Mouse (Mus musculus): Measurements from ENCODE around the gene Bcorl1. TPM values are rescaled to one million over a fixed set of nuclear protein-coding genes. Genes with fewer than 3 reads are reported as not detected.

The Bcorl1 gene
- polyA plus RNA-seq, 1 experiment = 27.3 TPM

GRCm38 (mm10) chrX:48452931-48453673, 111.9 kb downstream of the Bcorl1 start:
- WGBS = 12% methylated on average over 69 of the region's 71 CpGs
- Histone ChIP-seq H3K27ac (ENCODE audit: control insufficient read depth, insufficient read depth, low read depth, low read length, poor library complexity) (peak overlapping the region; percentile 97), H3K4me3 (replicated peaks; ENCODE audit: control insufficient read depth, low read depth, low read length) (peak overlapping the region; percentile 93), H3K4me1 (ENCODE audit: control insufficient read depth, insufficient read depth, low read length) (no peaks in the 10 kb centered on the region)
- TF ChIP-seq CTCF (IDR thresholded peaks at IDR 0.05; ENCODE audit: control insufficient read depth, insufficient read depth, low read length) (no peak), POLR2A (IDR thresholded peaks at IDR 0.05; ENCODE audit: borderline replicate concordance, control insufficient read depth, low read depth, low read length) (no peak)

- H3K4me1 ChIP-seq (ENCODE audit: control insufficient read depth, insufficient read depth, low read length) = no peaks in the 10 kb centered on the region
- TF ChIP-seq CTCF (IDR thresholded peaks at IDR 0.05; ENCODE audit: control insufficient read depth, insufficient read depth, low read length) = no peak
- peak; percentile 83 for TF ChIP-seq POLR2A (IDR thresholded peaks at IDR 0.05; ENCODE audit: borderline replicate concordance, control insufficient read depth, low read depth, low read length)
- H3K27ac ChIP-seq (ENCODE audit: control insufficient read depth, insufficient read depth, low read depth, low read length, poor library complexity) = peak overlapping the region; percentile 97
- 21% methylated on average over 37 of the region's 91 CpGs for WGBS
- peak overlapping the region; percentile 92 for H3K4me3 ChIP-seq (replicated peaks; ENCODE audit: control insufficient read depth, low read depth, low read length)
These were observed 112.8 kb downstream of the Bcorl1 start for GRCm38 (mm10) chrX:48453736-48454494.

GRCm38 (mm10) chrX:48454495-48454878, 113.3 kb downstream of the Bcorl1 start:
- Histone ChIP-seq H3K27ac (ENCODE audit: control insufficient read depth, insufficient read depth, low read depth, low read length, poor library complexity) (peak overlapping the region; percentile 97), H3K4me3 (replicated peaks; ENCODE audit: control insufficient read depth, low read depth, low read length) (peak overlapping the region; percentile 92), H3K4me1 (ENCODE audit: control insufficient read depth, insufficient read depth, low read length) (no peaks in the 10 kb centered on the region)
- WGBS = 10% methylated on average over 21 of the region's 21 CpGs
- TF ChIP-seq POLR2A (IDR thresholded peaks at IDR 0.05; ENCODE audit: borderline replicate concordance, control insufficient read depth, low read depth, low read length) (no peak), CTCF (IDR thresholded peaks at IDR 0.05; ENCODE audit: control insufficient read depth, insufficient read depth, low read length) (no peak)

- Histone ChIP-seq H3K27ac (ENCODE audit: control insufficient read depth, insufficient read depth, low read depth, low read length, poor library complexity) (no peak overlapping the region), H3K4me1 (ENCODE audit: control insufficient read depth, insufficient read depth, low read length) (no peaks in the 10 kb centered on the region), H3K4me3 (replicated peaks; ENCODE audit: control insufficient read depth, low read depth, low read length) (peak overlapping the region; percentile 39)
- TF ChIP-seq POLR2A (IDR thresholded peaks at IDR 0.05; ENCODE audit: borderline replicate concordance, control insufficient read depth, low read depth, low read length) (no peak), CTCF (IDR thresholded peaks at IDR 0.05; ENCODE audit: control insufficient read depth, insufficient read depth, low read length) (no peak)
- WGBS = 20% methylated on average over 8 of the region's 9 CpGs
These were observed 113.9 kb downstream of the Bcorl1 start for GRCm38 (mm10) chrX:48455018-48455417.

- TF ChIP-seq CTCF (IDR thresholded peaks at IDR 0.05; ENCODE audit: control insufficient read depth, insufficient read depth, low read length) (no peak), POLR2A (IDR thresholded peaks at IDR 0.05; ENCODE audit: borderline replicate concordance, control insufficient read depth, low read depth, low read length) (no peak)
- no peaks in the 10 kb centered on the region; the same call in 1 of the 2 replicates for H3K4me1 ChIP-seq (ENCODE audit: control insufficient read depth, insufficient read depth, low read length)
- no peak overlapping the region for H3K27ac ChIP-seq (ENCODE audit: control insufficient read depth, insufficient read depth, low read depth, low read length, poor library complexity)
These were observed 115.8 kb downstream of the Bcorl1 start for GRCm38 (mm10) chrX:48456956-48457355.

More at GRCm38 (mm10) chrX:48456956-48457355, 115.8 kb downstream of the Bcorl1 start:
- H3K4me3 ChIP-seq (replicated peaks; ENCODE audit: control insufficient read depth, low read depth, low read length) = no peak overlapping the region
- 49% methylated on average over 6 of the region's 6 CpGs for WGBS

Other genes with a start within 250 kb of the Bcorl1 start
- gene Xpnpep2, start 232.6 kb upstream of the Bcorl1 start, polyA plus RNA-seq (2011; ENCODE audit: insufficient read depth, insufficient read length, low replicate concordance, missing spikeins) = not detected in 2 replicates
- gene Sash3, start 194.9 kb upstream of the Bcorl1 start, polyA plus RNA-seq (2011; ENCODE audit: insufficient read depth, insufficient read length, low replicate concordance, missing spikeins) = 19.3 and 33.7 TPM in 2 replicates
- 4.4 and 14.2 TPM in 2 replicates for gene Zdhhc9, start 132.5 kb upstream of the Bcorl1 start, polyA plus RNA-seq (2011; ENCODE audit: insufficient read depth, insufficient read length, low replicate concordance, missing spikeins)
- gene Utp14a, start 84.5 kb upstream of the Bcorl1 start, polyA plus RNA-seq (2011; ENCODE audit: insufficient read depth, insufficient read length, low replicate concordance, missing spikeins) = 20.2 and 29.7 TPM in 2 replicates
- gene Elf4, start 121.8 kb downstream of the Bcorl1 start, polyA plus RNA-seq (2011; ENCODE audit: insufficient read depth, insufficient read length, low replicate concordance, missing spikeins) = 12.4 and 20.4 TPM in 2 replicates
- gene Aifm1, start 172.2 kb downstream of the Bcorl1 start, polyA plus RNA-seq (2011; ENCODE audit: insufficient read depth, insufficient read length, low replicate concordance, missing spikeins) = 5.7 and 16.2 TPM in 2 replicates
- gene Rab33a, start 177.9 kb downstream of the Bcorl1 start, polyA plus RNA-seq (2011; ENCODE audit: insufficient read depth, insufficient read length, low replicate concordance, missing spikeins) = 1.3 TPM in 1 of 2 replicates, not detected in the other